ENCODE assay signal across 19 mouse cellular contexts in genomic region chr14:21764646-21765045, GRCm38 (mm10). TPM values are rescaled to one million over a fixed set of nuclear protein-coding genes. Genes with fewer than 3 reads are reported as not detected.
"Had no signal": no experiment of that assay in that cellular context is flagged by ENCODE, and none has a peak within 500 bp of the region (broad histone marks: within the 10 kb centered on the region; RNA-seq: fewer than 3 reads in every experiment).

No protein-coding gene starts in this region.

- ATAC-seq: midbrain, embryonic 13.5 days; midbrain, embryonic 15.5 days had no signal

- H3K27me3 ChIP-seq: megakaryocyte, embryonic 14.5 days; midbrain, embryonic 13.5 days; midbrain, embryonic 15.5 days; neural tube, embryonic 12.5 days had no signal

- H3K4me3 ChIP-seq: megakaryocyte, embryonic 14.5 days; midbrain, embryonic 13.5 days; midbrain, embryonic 15.5 days; neural tube, embryonic 12.5 days had no signal

- H3K36me3 ChIP-seq: midbrain, embryonic 13.5 days; midbrain, embryonic 15.5 days; neural tube, embryonic 12.5 days had no signal

- H3K27ac ChIP-seq: macrophage; midbrain, embryonic 13.5 days; midbrain, embryonic 15.5 days; neural tube, embryonic 12.5 days had no signal

- DNase-seq: lung, adult 18-20 months; lung, embryonic 14.5 days; lung, postnatal 14 days; lung, postnatal 36 days; right cerebral cortex, postnatal 14 days; spleen, adult 18-20 months; thymus, adult 18-20 months; thymus, postnatal 14 days; thymus, postnatal 36 days had no signal

RNA-seq across cellular contexts. Expression of gene Dusp13, which starts 13.7 kb away (rescaled TPM):
- polyA plus RNA-seq: lung, embryonic 14.5 days; midbrain, embryonic 11.5 days; midbrain, embryonic 13.5 days; midbrain, embryonic 15.5 days; midbrain, postnatal 0 days; neural tube, embryonic 14.5 days; stomach, embryonic 14.5 days had no signal

RNA-seq across cellular contexts. Expression of gene Dupd1, which starts 50.3 kb away (rescaled TPM):
- polyA plus RNA-seq: lung, embryonic 14.5 days; lung, embryonic 16.5 days; macrophage; midbrain, embryonic 11.5 days; midbrain, embryonic 15.5 days; neural tube, embryonic 12.5 days; stomach, embryonic 14.5 days had no signal
